Mouse (Mus musculus): ENCODE measurements around the gene Ly6g6e.

DNA sequence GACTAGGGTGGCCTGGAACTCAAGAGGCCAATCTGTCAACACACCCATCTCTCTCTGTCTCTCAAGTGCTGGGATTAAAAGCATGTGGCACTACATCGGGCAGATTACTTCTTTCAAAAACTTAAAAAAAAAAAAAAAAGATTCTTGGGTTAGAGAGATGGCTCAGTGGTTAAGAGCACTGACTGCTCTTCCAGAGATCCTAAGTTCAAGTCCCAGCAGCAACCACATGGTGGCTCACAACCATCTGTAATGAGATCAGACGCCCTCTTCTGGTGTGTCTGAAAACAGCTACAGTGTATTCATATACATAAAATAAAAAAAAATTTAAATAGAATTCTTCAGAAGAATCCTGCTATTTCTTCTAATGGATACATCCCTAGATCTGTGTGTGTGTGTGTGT is 11.4 kb downstream of the Ly6g6e start:
- TF ChIP-seq POLR2A (IDR thresholded peaks at IDR 0.05; ENCODE audit: low read depth, low read length), result no peak
- TF ChIP-seq CTCF (IDR thresholded peaks at IDR 0.05; ENCODE audit: extremely low read depth, insufficient read length, insufficient replicate concordance, low read depth, low read length), result no peak

Measured in small intestine, adult 2 months (tissue).